Mouse (Mus musculus) heart, embryonic 10.5 days (tissue): ENCODE data around the gene Gm27029. TPM values are rescaled to one million over a fixed set of nuclear protein-coding genes. Genes with fewer than 3 reads are reported as not detected.
"Not testable (repeated sequence)": the region's sequence is repeated elsewhere in the genome, so short reads cannot be mapped to it uniquely, and the experiment has no call there.

Source experiments
- DNase-seq: peaks from one replicate; pipeline ENCODE4 v3.0.0-alpha.2; 2017; ENCODE audit warnings: low spot score
- H3K27ac ChIP-seq: fragments of 300-500 bp; sonication (generic); 2 replicates; pipeline ENCODE4 v1.5.1; 2016; ENCODE audit warnings: mild to moderate bottlenecking
- H3K27me3 ChIP-seq: fragments of 300-500 bp; sonication (generic); 2 replicates; pipeline ENCODE4 v1.6.1; 2016; ENCODE audit warnings: mild to moderate bottlenecking; ENCODE audit not compliant: poor library complexity, insufficient read depth, severe bottlenecking
- H3K36me3 ChIP-seq: fragments of 300-500 bp; sonication (generic); 2 replicates; pipeline ENCODE4 v1.6.1; 2016; ENCODE audit warnings: mild to moderate bottlenecking, moderate library complexity
- H3K4me1 ChIP-seq: fragments of 300-500 bp; sonication (generic); 2 replicates; pipeline ENCODE4 v1.6.1; 2016; ENCODE audit warnings: mild to moderate bottlenecking
- H3K4me3 ChIP-seq: fragments of 300-500 bp; sonication (generic); 2 replicates; pipeline ENCODE4 v1.5.1; 2016; ENCODE audit warnings: mild to moderate bottlenecking, moderate library complexity
- H3K9me3 ChIP-seq: fragments of 300-500 bp; sonication (generic); 2 replicates; pipeline ENCODE4 v1.6.1; 2016; ENCODE audit warnings: mild to moderate bottlenecking, moderate library complexity
- WGBS: fragments of 180-500 bp; shearing (Covaris S2); methylation state at CpG from one replicate; pipeline ENCODE4 v1.1.7; 2016; 5-methylcytosine and 5-hydroxymethylcytosine counted together
- polyA plus RNA-seq: library from polyadenylated mRNA; unstranded; fragments of >200 nt; fragmentation: Nextera tagmentation; extraction: Ambion mirVana; gene quantifications from 2 replicates; pipeline ENCODE4 v1.2.1, GENCODE M21; 2016

Gene Gm27029
- polyA plus RNA-seq, result 18.5 and 26.1 TPM in 2 replicates

- Histone ChIP-seq H3K27me3 (no peaks in the 10 kb centered on the region), H3K4me3 (peak within 1 kb of the TSS; percentile 96), H3K36me3 (peaks cover 30% of the 10 kb centered on the region), H3K4me1 (peaks cover 23% of the 10 kb centered on the region), H3K27ac (peak within 1 kb of the TSS; percentile 93), H3K9me3 (no peaks in the 10 kb centered on the region)
- peak; percentile 86 for DNase-seq
- WGBS, result 4% methylated on average over 23 of the region's 23 CpGs
Observed at GRCm38 (mm10) chr11:101424105-101424851, at the start of gene Gm27029. Gm27029 (minus strand) TSS chr11:101424796.

GRCm38 (mm10) chr11:101474298-101474697 lies 49.7 kb upstream of the Gm27029 start:
- Histone ChIP-seq H3K4me3 (no peak overlapping the region), H3K27me3 (0 out of 2 replicates have a peak, but pooled peaks cover 4% of the 10 kb centered on the region), H3K27ac (no peak overlapping the region), H3K4me1 (peaks cover 51% of the 10 kb centered on the region), H3K9me3 (no peaks in the 10 kb centered on the region), H3K36me3 (peaks cover 8% of the 10 kb centered on the region)
- DNase-seq, result no peak
- 64% methylated on average over 5 of the region's 5 CpGs for WGBS

GRCm38 (mm10) chr11:101473686-101474085 lies 49.1 kb upstream of the Gm27029 start:
- not testable (repeated sequence) for DNase-seq, H3K9me3 ChIP-seq, H3K27ac ChIP-seq, H3K27me3 ChIP-seq, H3K4me3 ChIP-seq, H3K36me3 ChIP-seq
- 68% methylated on average over 1 of the region's 1 CpGs for WGBS
- H3K4me1 ChIP-seq, result peaks cover 50% of the 10 kb centered on the region

- peaks cover 55% of the 10 kb centered on the region for H3K4me1 ChIP-seq
- H3K36me3 ChIP-seq, result peaks cover 8% of the 10 kb centered on the region
- H3K9me3 ChIP-seq, result no peaks in the 10 kb centered on the region
- DNase-seq, result no peak
- H3K27me3 ChIP-seq, result 0 out of 2 replicates have a peak, but pooled peaks cover 4% of the 10 kb centered on the region
- 37% methylated on average over 7 of the region's 7 CpGs for WGBS
- no peak overlapping the region for H3K27ac ChIP-seq
- H3K4me3 ChIP-seq, result no peak overlapping the region
Observed at GRCm38 (mm10) chr11:101472336-101472735, 47.7 kb upstream of the Gm27029 start.

GRCm38 (mm10) chr11:101471926-101472325 lies 47.3 kb upstream of the Gm27029 start:
- Histone ChIP-seq H3K4me3 (no peak overlapping the region), H3K27ac (no peak overlapping the region), H3K27me3 (0 out of 2 replicates have a peak, but pooled peaks cover 4% of the 10 kb centered on the region), H3K9me3 (no peaks in the 10 kb centered on the region), H3K36me3 (peaks cover 8% of the 10 kb centered on the region), H3K4me1 (peaks cover 54% of the 10 kb centered on the region)
- 47% methylated on average over 3 of the region's 3 CpGs for WGBS
- DNase-seq, result no peak

- peaks cover 62% of the 10 kb centered on the region for H3K4me1 ChIP-seq
- peak overlapping the region; percentile 36; the same call in 1 of the 2 replicates for H3K27ac ChIP-seq
- H3K36me3 ChIP-seq, result peaks cover 8% of the 10 kb centered on the region
- H3K9me3 ChIP-seq, result no peaks in the 10 kb centered on the region
- no peak for DNase-seq
- WGBS, result 24% methylated on average over 7 of the region's 7 CpGs
- H3K27me3 ChIP-seq, result 0 out of 2 replicates have a peak, but pooled peaks cover 4% of the 10 kb centered on the region
- H3K4me3 ChIP-seq, result peak overlapping the region; percentile 22; the same call in 1 of the 2 replicates
Observed at GRCm38 (mm10) chr11:101470206-101470605, 45.6 kb upstream of the Gm27029 start.

- Histone ChIP-seq H3K36me3 (peaks cover 8% of the 10 kb centered on the region), H3K27me3 (0 out of 2 replicates have a peak, but pooled peaks cover 4% of the 10 kb centered on the region), H3K9me3 (no peaks in the 10 kb centered on the region), H3K27ac (peak overlapping the region; percentile 95; the same call in 1 of the 2 replicates), H3K4me1 (peaks cover 73% of the 10 kb centered on the region), H3K4me3 (peak overlapping the region; percentile 95)
- DNase-seq, result no peak
- WGBS, result 59% methylated on average over 4 of the region's 4 CpGs
Observed at GRCm38 (mm10) chr11:101469155-101469554, 44.6 kb upstream of the Gm27029 start.

- Histone ChIP-seq H3K27ac (peak overlapping the region; percentile 95), H3K4me3 (peak overlapping the region; percentile 95), H3K36me3 (peaks cover 8% of the 10 kb centered on the region), H3K27me3 (0 out of 2 replicates have a peak, but pooled peaks cover 4% of the 10 kb centered on the region), H3K9me3 (no peaks in the 10 kb centered on the region), H3K4me1 (peaks cover 77% of the 10 kb centered on the region)
- no peak for DNase-seq
- 5% methylated on average over 13 of the region's 13 CpGs for WGBS
Observed at GRCm38 (mm10) chr11:101468731-101469130, 44.1 kb upstream of the Gm27029 start.

- peaks cover 81% of the 10 kb centered on the region for H3K4me1 ChIP-seq
- H3K27ac ChIP-seq, result peak overlapping the region; percentile 95
- peak overlapping the region; percentile 95 for H3K4me3 ChIP-seq
- 0 out of 2 replicates have a peak, but pooled peaks cover 4% of the 10 kb centered on the region for H3K27me3 ChIP-seq
- H3K9me3 ChIP-seq, result no peaks in the 10 kb centered on the region
- H3K36me3 ChIP-seq, result peaks cover 8% of the 10 kb centered on the region
- WGBS, result under 1% methylated on average over 30 of the region's 31 CpGs
- DNase-seq, result no peak
Observed at GRCm38 (mm10) chr11:101468263-101468688, 43.7 kb upstream of the Gm27029 start.

- peaks cover 8% of the 10 kb centered on the region for H3K36me3 ChIP-seq
- peaks cover 83% of the 10 kb centered on the region for H3K4me1 ChIP-seq
- 0 out of 2 replicates have a peak, but pooled peaks cover 4% of the 10 kb centered on the region for H3K27me3 ChIP-seq
- H3K9me3 ChIP-seq, result no peaks in the 10 kb centered on the region
- peak overlapping the region; percentile 95 for H3K27ac ChIP-seq
- H3K4me3 ChIP-seq, result peak overlapping the region; percentile 95
- peak; percentile 87 for DNase-seq
- WGBS, result under 1% methylated on average over 54 of the region's 54 CpGs
Observed at GRCm38 (mm10) chr11:101467477-101468262, 43.1 kb upstream of the Gm27029 start.

GRCm38 (mm10) chr11:101466552-101466950 lies 42.0 kb upstream of the Gm27029 start:
- H3K4me3 ChIP-seq, result peak overlapping the region; percentile 95
- peaks cover 18% of the 10 kb centered on the region for H3K36me3 ChIP-seq
- H3K4me1 ChIP-seq, result peaks cover 80% of the 10 kb centered on the region
- H3K27ac ChIP-seq, H3K27me3 ChIP-seq, DNase-seq, H3K9me3 ChIP-seq: not testable (repeated sequence)
- 58% methylated on average over 5 of the region's 5 CpGs for WGBS

GRCm38 (mm10) chr11:101465869-101466551 lies 41.4 kb upstream of the Gm27029 start, which contains the start of gene Vat1:
Vat1 (minus strand) TSS chr11:101466230.
- 0 out of 2 replicates have a peak, but pooled peaks cover 4% of the 10 kb centered on the region for H3K27me3 ChIP-seq
- peaks cover 74% of the 10 kb centered on the region for H3K4me1 ChIP-seq
- peak; percentile 92 for DNase-seq
- H3K36me3 ChIP-seq, result peaks cover 19% of the 10 kb centered on the region
- peak within 1 kb of the TSS; percentile 91 for H3K27ac ChIP-seq
- H3K4me3 ChIP-seq, result peak within 1 kb of the TSS; percentile 95
- no peaks in the 10 kb centered on the region for H3K9me3 ChIP-seq
- WGBS, result 1% methylated on average over 60 of the region's 60 CpGs
